Mouse (Mus musculus): Measurements from ENCODE around the gene Krtap19-9b. TPM values are rescaled to one million over a fixed set of nuclear protein-coding genes. Genes with fewer than 3 reads are reported as not detected.

Krtap19-9b gene
- not detected for polyA plus RNA-seq (2014; fragmentation: Illumina TruSeq; extraction: RNeasy Lipid Tissue Mini Kit (QIAGEN cat#74804); ENCODE audit: low read depth, low replicate concordance)

GRCm38 (mm10) chr16:88932165-88932564 lies at the start of gene Krtap19-9b:
Krtap19-9b (minus strand) TSS chr16:88932265.

GRCm38 (mm10) chr16:88962773-88963172 lies 30.7 kb upstream of the Krtap19-9b start, which contains the start of gene Krtap16-3:
Krtap16-3 (minus strand) TSS chr16:88962873.

GRCm38 (mm10) chr16:88896357-88896756 lies 35.7 kb downstream of the Krtap19-9b start, which contains the start of gene Krtap19-5:
Krtap19-5 (minus strand) TSS chr16:88896457.

GRCm38 (mm10) chr16:88884989-88885388 lies 47.1 kb downstream of the Krtap19-9b start, which contains the start of gene Krtap19-4:
Krtap19-4 (minus strand) TSS chr16:88885089.

Other genes starting within 250 kb of the Krtap19-9b start
- gene 2310061N02Rik, start 224.3 kb downstream of the Krtap19-9b start, polyA plus RNA-seq (2014; fragmentation: Illumina TruSeq; extraction: RNeasy Lipid Tissue Mini Kit (QIAGEN cat#74804); ENCODE audit: low read depth, low replicate concordance), result not detected
- gene Krtap13-1, start 203.4 kb downstream of the Krtap19-9b start, polyA plus RNA-seq (2014; fragmentation: Illumina TruSeq; extraction: RNeasy Lipid Tissue Mini Kit (QIAGEN cat#74804); ENCODE audit: low read depth, low replicate concordance), result not detected
- gene Krtap13, start 180.6 kb downstream of the Krtap19-9b start, polyA plus RNA-seq (2014; fragmentation: Illumina TruSeq; extraction: RNeasy Lipid Tissue Mini Kit (QIAGEN cat#74804); ENCODE audit: low read depth, low replicate concordance), result not detected
- not detected for gene 2310034C09Rik, start 173.4 kb downstream of the Krtap19-9b start, polyA plus RNA-seq (2014; fragmentation: Illumina TruSeq; extraction: RNeasy Lipid Tissue Mini Kit (QIAGEN cat#74804); ENCODE audit: low read depth, low replicate concordance)
- not detected for gene 2310057N15Rik, start 158.1 kb downstream of the Krtap19-9b start, polyA plus RNA-seq (2014; fragmentation: Illumina TruSeq; extraction: RNeasy Lipid Tissue Mini Kit (QIAGEN cat#74804); ENCODE audit: low read depth, low replicate concordance)
- not detected for gene Gm5965, start 154.4 kb downstream of the Krtap19-9b start, polyA plus RNA-seq (2014; fragmentation: Illumina TruSeq; extraction: RNeasy Lipid Tissue Mini Kit (QIAGEN cat#74804); ENCODE audit: low read depth, low replicate concordance)
- gene Gm20741, start 120.0 kb downstream of the Krtap19-9b start, polyA plus RNA-seq (2014; fragmentation: Illumina TruSeq; extraction: RNeasy Lipid Tissue Mini Kit (QIAGEN cat#74804); ENCODE audit: low read depth, low replicate concordance), result not detected
- not detected for gene Krtap15, start 112.0 kb downstream of the Krtap19-9b start, polyA plus RNA-seq (2014; fragmentation: Illumina TruSeq; extraction: RNeasy Lipid Tissue Mini Kit (QIAGEN cat#74804); ENCODE audit: low read depth, low replicate concordance)
- gene Krtap14, start 106.1 kb downstream of the Krtap19-9b start, polyA plus RNA-seq (2014; fragmentation: Illumina TruSeq; extraction: RNeasy Lipid Tissue Mini Kit (QIAGEN cat#74804); ENCODE audit: low read depth, low replicate concordance), result not detected
- not detected for gene Krtap19-1, start 62.9 kb downstream of the Krtap19-9b start, polyA plus RNA-seq (2014; fragmentation: Illumina TruSeq; extraction: RNeasy Lipid Tissue Mini Kit (QIAGEN cat#74804); ENCODE audit: low read depth, low replicate concordance)
- not detected for gene Krtap19-2, start 58.0 kb downstream of the Krtap19-9b start, polyA plus RNA-seq (2014; fragmentation: Illumina TruSeq; extraction: RNeasy Lipid Tissue Mini Kit (QIAGEN cat#74804); ENCODE audit: low read depth, low replicate concordance)
- gene Krtap19-3, start 54.2 kb downstream of the Krtap19-9b start, polyA plus RNA-seq (2014; fragmentation: Illumina TruSeq; extraction: RNeasy Lipid Tissue Mini Kit (QIAGEN cat#74804); ENCODE audit: low read depth, low replicate concordance), result not detected
- gene Krtap19-4, start 47.2 kb downstream of the Krtap19-9b start, polyA plus RNA-seq (2014; fragmentation: Illumina TruSeq; extraction: RNeasy Lipid Tissue Mini Kit (QIAGEN cat#74804); ENCODE audit: low read depth, low replicate concordance), result not detected
- gene Krtap19-5, start 35.8 kb downstream of the Krtap19-9b start, polyA plus RNA-seq (2014; fragmentation: Illumina TruSeq; extraction: RNeasy Lipid Tissue Mini Kit (QIAGEN cat#74804); ENCODE audit: low read depth, low replicate concordance), result not detected
- not detected for gene Krtap16-3, start 30.6 kb upstream of the Krtap19-9b start, polyA plus RNA-seq (2014; fragmentation: Illumina TruSeq; extraction: RNeasy Lipid Tissue Mini Kit (QIAGEN cat#74804); ENCODE audit: low read depth, low replicate concordance)
- not detected for gene Krtap22-2, start 78.5 kb upstream of the Krtap19-9b start, polyA plus RNA-seq (2014; fragmentation: Illumina TruSeq; extraction: RNeasy Lipid Tissue Mini Kit (QIAGEN cat#74804); ENCODE audit: low read depth, low replicate concordance)
- gene Gm10229, start 83.0 kb upstream of the Krtap19-9b start, polyA plus RNA-seq (2014; fragmentation: Illumina TruSeq; extraction: RNeasy Lipid Tissue Mini Kit (QIAGEN cat#74804); ENCODE audit: low read depth, low replicate concordance), result not detected
- gene Krtap6-1, start 99.4 kb upstream of the Krtap19-9b start, polyA plus RNA-seq (2014; fragmentation: Illumina TruSeq; extraction: RNeasy Lipid Tissue Mini Kit (QIAGEN cat#74804); ENCODE audit: low read depth, low replicate concordance), result not detected
- gene Gm10228, start 109.2 kb upstream of the Krtap19-9b start, polyA plus RNA-seq (2014; fragmentation: Illumina TruSeq; extraction: RNeasy Lipid Tissue Mini Kit (QIAGEN cat#74804); ENCODE audit: low read depth, low replicate concordance), result not detected
- gene Krtap6-5, start 115.6 kb upstream of the Krtap19-9b start, polyA plus RNA-seq (2014; fragmentation: Illumina TruSeq; extraction: RNeasy Lipid Tissue Mini Kit (QIAGEN cat#74804); ENCODE audit: low read depth, low replicate concordance), result not detected
- not detected for gene 1110025L11Rik, start 131.7 kb upstream of the Krtap19-9b start, polyA plus RNA-seq (2014; fragmentation: Illumina TruSeq; extraction: RNeasy Lipid Tissue Mini Kit (QIAGEN cat#74804); ENCODE audit: low read depth, low replicate concordance)
- not detected for gene Krtap6-3, start 151.8 kb upstream of the Krtap19-9b start, polyA plus RNA-seq (2014; fragmentation: Illumina TruSeq; extraction: RNeasy Lipid Tissue Mini Kit (QIAGEN cat#74804); ENCODE audit: low read depth, low replicate concordance)
- not detected for gene Gm6358, start 208.6 kb upstream of the Krtap19-9b start, polyA plus RNA-seq (2014; fragmentation: Illumina TruSeq; extraction: RNeasy Lipid Tissue Mini Kit (QIAGEN cat#74804); ENCODE audit: low read depth, low replicate concordance)
- gene Gm10061, start 218.8 kb upstream of the Krtap19-9b start, polyA plus RNA-seq (2014; fragmentation: Illumina TruSeq; extraction: RNeasy Lipid Tissue Mini Kit (QIAGEN cat#74804); ENCODE audit: low read depth, low replicate concordance), result not detected
- gene Gm9789, start 225.7 kb upstream of the Krtap19-9b start, polyA plus RNA-seq (2014; fragmentation: Illumina TruSeq; extraction: RNeasy Lipid Tissue Mini Kit (QIAGEN cat#74804); ENCODE audit: low read depth, low replicate concordance), result not detected
- not detected for gene Gm7735, start 237.2 kb upstream of the Krtap19-9b start, polyA plus RNA-seq (2014; fragmentation: Illumina TruSeq; extraction: RNeasy Lipid Tissue Mini Kit (QIAGEN cat#74804); ENCODE audit: low read depth, low replicate concordance)
- not detected for gene 1110057P08Rik, start 242.5 kb upstream of the Krtap19-9b start, polyA plus RNA-seq (2014; fragmentation: Illumina TruSeq; extraction: RNeasy Lipid Tissue Mini Kit (QIAGEN cat#74804); ENCODE audit: low read depth, low replicate concordance)